Mouse (Mus musculus) C2C12 (cell line): Measurements from ENCODE around the gene Ttc19. TPM values are rescaled to one million over a fixed set of nuclear protein-coding genes. Genes with fewer than 3 reads are reported as not detected.

Experiments
- H3K27me3 ChIP-seq: one replicate; pipeline ENCODE4 v1.6.1; 2011; ENCODE audit not compliant: control insufficient read depth, insufficient read depth, insufficient read length
- H3K36me3 ChIP-seq: one replicate; pipeline ENCODE4 v1.6.1; 2011; ENCODE audit not compliant: control insufficient read depth, insufficient read depth
- H3K4me3 ChIP-seq: one replicate; pipeline ENCODE4 v1.5.1; 2011; ENCODE audit warnings: mild to moderate bottlenecking, control low read depth; ENCODE audit not compliant: poor library complexity, insufficient read depth, severe bottlenecking
- H3K79me2 ChIP-seq: one replicate; pipeline ENCODE4 v1.6.1; 2011; ENCODE audit not compliant: control insufficient read depth, insufficient read depth
- H3K79me3 ChIP-seq: one replicate; pipeline ENCODE4 v1.6.1; 2011; ENCODE audit warnings: low read depth, control low read depth
- H3ac ChIP-seq: one replicate; pipeline ENCODE3; 2011; ENCODE audit warnings: low read depth; ENCODE audit not compliant: control insufficient read depth, insufficient read length
- CEBPB ChIP-seq: IDR thresholded peaks from one replicate; pipeline ENCODE4 v1.6.1; 2011; ENCODE audit warnings: low read depth, mild to moderate bottlenecking, control low read depth, moderate library complexity
- CTCF ChIP-seq: IDR thresholded peaks from one replicate; pipeline ENCODE4 v1.5.1; 2011; ENCODE audit not compliant: control insufficient read depth, insufficient read depth, insufficient read length
- FOSL1 ChIP-seq: IDR thresholded peaks from one replicate; pipeline ENCODE4 v1.8.0; 2011; ENCODE audit warnings: mild to moderate bottlenecking, low read length; ENCODE audit not compliant: poor library complexity, insufficient read depth, severe bottlenecking
- MAX ChIP-seq: IDR thresholded peaks from one replicate; pipeline ENCODE4 v1.6.1; 2011; ENCODE audit warnings: mild to moderate bottlenecking, control low read depth
- MYOD1 ChIP-seq: IDR thresholded peaks from one replicate; pipeline ENCODE4 v1.6.1; 2011; ENCODE audit warnings: low read depth; ENCODE audit not compliant: control insufficient read depth, insufficient read length
- MYOG ChIP-seq: IDR thresholded peaks from one replicate; pipeline ENCODE4 v1.6.1; 2011; ENCODE audit not compliant: control insufficient read depth, insufficient read length; ENCODE audit errors: extremely low read depth
- USF1 ChIP-seq: IDR thresholded peaks from one replicate; pipeline ENCODE4 v1.6.1; 2011; ENCODE audit warnings: low read depth, mild to moderate bottlenecking, control low read depth, moderate library complexity
- polyA plus RNA-seq: library from polyadenylated mRNA; unstranded; fragments of >200 nt; fragmentation: generic; extraction: Trizol; gene quantifications from one replicate; pipeline ENCODE4 v1.2.1, GENCODE M21; 2012; ENCODE audit warnings: missing spikeins

The Ttc19 gene
- polyA plus RNA-seq, 1 experiment: 8.6 TPM

DNA sequence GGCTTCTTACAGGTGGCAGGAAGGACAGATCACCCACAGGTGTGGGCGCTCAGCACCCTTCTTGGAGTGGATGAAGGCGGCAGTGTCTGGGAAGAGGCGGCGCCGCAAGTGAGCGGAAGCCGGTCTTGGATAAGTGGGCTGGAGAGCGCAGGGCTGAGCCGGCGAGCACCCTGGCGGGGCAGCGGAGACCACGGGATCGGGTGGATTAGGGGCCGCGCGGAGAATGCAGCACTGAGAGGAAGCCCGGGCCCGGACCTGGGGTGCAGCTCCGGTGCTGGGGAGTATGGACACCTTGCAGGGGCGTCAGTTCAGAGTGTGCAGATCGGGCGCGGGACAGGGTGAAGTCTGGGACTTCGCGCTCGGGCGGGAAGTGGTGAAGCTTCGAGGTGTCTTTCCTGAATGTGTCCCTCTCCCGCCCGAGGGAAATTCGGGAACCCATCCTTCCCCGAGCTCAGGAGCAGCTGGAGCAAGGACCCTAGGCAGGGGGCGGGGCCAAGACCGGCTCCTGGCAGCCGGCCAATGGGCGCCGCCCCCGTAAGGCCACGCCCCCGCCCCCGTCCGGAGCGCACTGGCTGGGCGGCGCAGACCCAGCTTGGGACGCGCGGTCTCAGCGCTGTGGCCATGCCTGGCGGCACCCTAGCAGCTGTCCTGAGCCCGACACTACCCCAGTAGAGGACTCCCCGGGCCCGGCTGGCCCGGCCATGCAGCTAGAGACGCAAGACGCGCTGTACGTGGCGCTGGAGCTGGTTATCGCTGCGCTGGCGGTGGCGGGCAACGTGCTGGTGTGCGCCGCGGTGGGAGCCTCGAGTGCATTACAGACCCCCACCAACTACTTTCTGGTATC lies 32.6 kb upstream of the Ttc19 start, which contains the start of gene Adora2b:
TSS of gene Adora2b (plus strand) at position 584 of the 844 bp plus-strand sequence.
- TF ChIP-seq CTCF: no peak
- peak; percentile 12 for TF ChIP-seq MAX
- no peaks in the 10 kb centered on the region for H3K36me3 ChIP-seq

DNA sequence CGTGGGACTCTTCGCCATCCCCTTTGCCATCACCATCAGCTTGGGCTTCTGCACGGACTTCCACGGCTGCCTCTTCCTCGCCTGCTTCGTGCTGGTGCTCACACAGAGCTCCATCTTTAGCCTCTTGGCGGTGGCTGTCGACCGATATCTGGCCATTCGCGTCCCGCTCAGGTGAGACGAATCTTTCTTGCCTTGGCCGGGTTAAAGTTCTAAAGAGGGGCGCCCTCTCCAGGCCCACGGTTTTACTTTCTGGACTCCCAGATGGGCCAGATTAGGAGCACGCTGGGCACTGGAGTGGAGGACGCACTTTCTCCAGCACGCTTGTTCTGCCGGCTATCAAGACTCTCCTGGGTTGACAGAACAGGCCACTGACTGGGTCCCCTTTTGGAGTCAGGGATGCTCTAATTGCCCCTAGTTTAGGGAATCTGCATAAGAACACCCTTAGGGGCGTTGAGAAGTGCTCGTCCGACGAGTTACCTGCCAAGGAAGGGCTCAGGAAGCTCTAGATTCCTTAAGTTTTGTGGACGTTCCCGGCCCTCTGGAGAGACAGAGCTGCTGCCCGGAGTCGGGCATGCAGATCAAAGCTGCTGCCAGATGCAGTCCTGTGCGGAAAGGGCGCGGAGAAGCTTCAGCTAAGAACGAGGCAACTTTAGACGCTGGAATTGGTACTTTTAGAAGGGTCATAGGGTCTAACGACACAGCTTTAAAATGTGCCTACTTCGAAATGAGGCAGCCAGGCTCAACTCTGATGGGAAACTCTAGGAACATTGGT lies 31.8 kb upstream of the Ttc19 start:
- no peaks in the 10 kb centered on the region for H3K27me3 ChIP-seq
- TF ChIP-seq CEBPB: no peak
- no peak for TF ChIP-seq MAX
- no peak for TF ChIP-seq FOSL1
- no peak for TF ChIP-seq MYOG
- no peak for TF ChIP-seq USF1
- no peaks in the 10 kb centered on the region for H3K79me2 ChIP-seq
- H3ac ChIP-seq: peak overlapping the region; percentile 80
- H3K4me3 ChIP-seq: peak overlapping the region; percentile 33
- H3K79me3 ChIP-seq: no peaks in the 10 kb centered on the region
- no peaks in the 10 kb centered on the region for H3K36me3 ChIP-seq

More for the DNA sequence above, 32.6 kb upstream of the Ttc19 start, which contains the start of gene Adora2b:
- H3K79me2 ChIP-seq: no peaks in the 10 kb centered on the region
- no peaks in the 10 kb centered on the region for H3K79me3 ChIP-seq
- peak within 1 kb of the TSS; percentile 80 for H3ac ChIP-seq
- no peaks in the 10 kb centered on the region for H3K27me3 ChIP-seq
- peak within 1 kb of the TSS; percentile 33 for H3K4me3 ChIP-seq

DNA sequence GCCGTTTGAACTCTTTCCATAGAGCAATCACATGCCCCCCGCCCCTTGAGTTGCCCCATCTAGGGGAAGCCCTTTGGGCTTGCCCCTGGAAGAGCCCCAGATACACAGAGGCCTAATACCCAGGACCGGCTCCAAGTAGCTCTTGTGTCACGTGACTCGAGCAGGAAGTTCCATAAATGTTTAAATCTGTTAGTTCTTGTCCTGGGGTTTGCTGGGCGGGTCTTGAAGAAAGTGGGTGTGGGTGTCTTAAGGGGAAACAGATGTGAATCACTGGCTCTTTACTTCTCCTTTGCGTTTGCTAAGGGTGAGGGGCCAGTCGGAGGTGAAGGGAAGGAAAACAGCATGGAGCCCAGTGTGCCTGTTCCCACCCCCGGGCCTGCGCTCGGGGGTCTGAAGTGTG lies 30.2 kb upstream of the Ttc19 start:
- Histone ChIP-seq H3K36me3 (no peaks in the 10 kb centered on the region), H3K79me3 (no peaks in the 10 kb centered on the region), H3ac (no peak overlapping the region), H3K27me3 (no peaks in the 10 kb centered on the region), H3K4me3 (no peak overlapping the region), H3K79me2 (no peaks in the 10 kb centered on the region)
- TF ChIP-seq MYOD1: no peak
- TF ChIP-seq USF1: peak; percentile 86

DNA sequence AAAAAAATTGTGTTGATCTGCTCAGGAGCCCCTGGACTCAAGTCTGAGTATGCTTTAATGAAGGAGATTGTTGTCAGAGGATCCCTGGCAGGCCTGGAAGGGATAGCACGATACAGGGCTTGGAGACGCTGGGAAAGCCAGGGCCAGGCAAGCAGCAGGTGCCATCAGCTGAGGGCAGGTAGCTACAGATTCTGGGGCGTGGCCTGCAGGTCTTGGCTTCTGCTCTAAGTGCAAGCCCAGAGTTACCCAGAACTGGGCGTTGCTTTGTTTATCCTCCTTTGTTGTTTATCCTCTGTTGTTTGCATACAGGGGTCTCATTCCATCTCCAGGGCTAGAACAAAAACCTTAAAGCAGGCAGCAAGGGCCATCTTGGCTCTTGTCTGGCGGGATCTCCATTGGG lies 27.9 kb upstream of the Ttc19 start:
- H3K79me3 ChIP-seq: no peaks in the 10 kb centered on the region
- H3K4me3 ChIP-seq: no peak overlapping the region
- no peaks in the 10 kb centered on the region for H3K36me3 ChIP-seq
- no peak overlapping the region for H3ac ChIP-seq
- no peaks in the 10 kb centered on the region for H3K79me2 ChIP-seq
- TF ChIP-seq CTCF (no peak), MYOG (no peak), CEBPB (no peak), USF1 (no peak), MYOD1 (no peak), FOSL1 (no peak), MAX (no peak)
- no peaks in the 10 kb centered on the region for H3K27me3 ChIP-seq

DNA sequence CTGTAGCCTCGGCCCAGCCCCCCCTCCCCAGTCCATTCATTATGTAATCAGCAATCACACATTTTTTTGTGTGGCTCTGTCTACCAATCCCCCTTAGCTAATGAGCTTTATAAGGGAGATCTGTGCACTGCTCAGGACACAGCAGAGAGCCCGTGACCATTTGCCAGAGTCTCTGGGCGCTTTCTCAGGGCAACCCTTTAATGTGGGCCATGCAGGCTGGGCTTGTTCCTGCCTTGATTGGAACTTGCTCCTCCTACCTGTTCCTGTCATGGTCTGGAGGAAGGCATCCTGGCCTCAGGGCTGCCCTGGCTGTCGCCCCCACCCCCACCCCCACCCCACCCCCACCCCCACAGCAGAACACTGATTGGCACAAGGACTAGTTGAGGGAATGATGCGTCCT lies 22.1 kb upstream of the Ttc19 start:
- H3K4me3 ChIP-seq: no peak overlapping the region
- H3ac ChIP-seq: no peak overlapping the region

More for the DNA sequence above, 22.1 kb upstream of the Ttc19 start:
- H3K36me3 ChIP-seq: no peaks in the 10 kb centered on the region
- H3K79me2 ChIP-seq: no peaks in the 10 kb centered on the region
- no peaks in the 10 kb centered on the region for H3K79me3 ChIP-seq
- TF ChIP-seq CTCF (no peak), MYOD1 (no peak), MYOG (no peak), MAX (no peak), FOSL1 (no peak), USF1 (no peak), CEBPB (no peak)
- no peaks in the 10 kb centered on the region for H3K27me3 ChIP-seq
